8 mouse cellular contexts compared by ENCODE assay signal in genomic region chr16:35154641-35155390, GRCm38 (mm10). TPM values are rescaled to one million over a fixed set of nuclear protein-coding genes. Genes with fewer than 3 reads are reported as not detected.
DNase-seq lines count a peak whose midpoint lies in the region; ATAC-seq lines count a peak whose summit lies in the region.

Gene Adcy5 (plus strand): TSS chr16:35154877.

- WGBS in kidney, embryonic 14.5 days, result under 1% methylated on average over 69 of the region's 104 CpGs
- under 1% methylated on average over 50 of the region's 104 CpGs for WGBS in forebrain, embryonic 14.5 days
- WGBS in hindbrain, embryonic 13.5 days, result 0% methylated on average over 45 of the region's 104 CpGs
- WGBS in limb, embryonic 12.5 days, result under 1% methylated on average over 94 of the region's 104 CpGs

- no peaks in the 10 kb centered on the region for H3K36me3 ChIP-seq in kidney, embryonic 14.5 days (ENCODE audit: control insufficient read depth, insufficient read depth, low read length)
- H3K36me3 ChIP-seq in forebrain, embryonic 14.5 days (ENCODE audit: control insufficient read depth, insufficient read depth, low read length), result no peaks in the 10 kb centered on the region
- H3K36me3 ChIP-seq in hindbrain, embryonic 13.5 days, result peaks cover 3% of the 10 kb centered on the region; the same call in 1 of the 2 replicates
- H3K36me3 ChIP-seq in limb, embryonic 12.5 days, result no peaks in the 10 kb centered on the region

- DNase-seq in kidney, adult 9 months, result no peak
- DNase-seq in brain, adult 2 months (ENCODE audit: low read depth, low spot score), result peak; percentile 52
- peak; percentile 58 for DNase-seq in forebrain, embryonic 14.5 days (ENCODE audit: low spot score)
- DNase-seq in neural tube, embryonic 10.5 days (ENCODE audit: extremely low spot score, low spot score), result peak; percentile 80
- no peak for DNase-seq in MN1 (ENCODE audit: low spot score)

- peak within 1 kb of the TSS; percentile 99 for H3K4me2 ChIP-seq in kidney, embryonic 14.5 days (replicated peaks; ENCODE audit: low read depth, low read length)
- H3K4me2 ChIP-seq in forebrain, embryonic 14.5 days (ENCODE audit: low read length), result peak within 1 kb of the TSS; percentile 90
- H3K4me2 ChIP-seq in hindbrain, embryonic 13.5 days, result peak within 1 kb of the TSS; percentile 79
- peak within 1 kb of the TSS; percentile 97 for H3K4me2 ChIP-seq in limb, embryonic 12.5 days

- H3K4me1 ChIP-seq in kidney, embryonic 14.5 days (ENCODE audit: control insufficient read depth, insufficient read depth, low read length), result peaks cover 13% of the 10 kb centered on the region; the same call in 1 of the 2 replicates
- H3K4me1 ChIP-seq in forebrain, embryonic 14.5 days (ENCODE audit: control insufficient read depth, insufficient read depth, low read length), result peaks cover 20% of the 10 kb centered on the region
- peaks cover 61% of the 10 kb centered on the region for H3K4me1 ChIP-seq in hindbrain, embryonic 13.5 days (replicated peaks)
- peaks cover 48% of the 10 kb centered on the region for H3K4me1 ChIP-seq in limb, embryonic 12.5 days (replicated peaks)

- H3K27me3 ChIP-seq in kidney, embryonic 14.5 days (ENCODE audit: control insufficient read depth, insufficient read depth, low read length), result peaks cover 68% of the 10 kb centered on the region
- peaks cover 39% of the 10 kb centered on the region for H3K27me3 ChIP-seq in forebrain, embryonic 14.5 days (replicated peaks; ENCODE audit: control insufficient read depth, insufficient read depth, low read length)
- H3K27me3 ChIP-seq in hindbrain, embryonic 13.5 days, result peaks cover 54% of the 10 kb centered on the region
- peaks cover 70% of the 10 kb centered on the region for H3K27me3 ChIP-seq in limb, embryonic 12.5 days

- H3K9ac ChIP-seq in kidney, embryonic 14.5 days (ENCODE audit: low read depth, low read length), result peak within 1 kb of the TSS; percentile 56
- H3K9ac ChIP-seq in forebrain, embryonic 14.5 days (ENCODE audit: low read length), result peak within 1 kb of the TSS; percentile 84
- peak within 1 kb of the TSS; percentile 95 for H3K9ac ChIP-seq in hindbrain, embryonic 13.5 days
- H3K9ac ChIP-seq in limb, embryonic 12.5 days (replicated peaks), result peak within 1 kb of the TSS; percentile 81

- no peak within 1 kb of the TSS for H3K27ac ChIP-seq in kidney, embryonic 14.5 days (ENCODE audit: low read depth, low read length)
- H3K27ac ChIP-seq in forebrain, embryonic 14.5 days (ENCODE audit: low read depth, low read length), result peak within 1 kb of the TSS; percentile 84
- H3K27ac ChIP-seq in hindbrain, embryonic 13.5 days, result peak within 1 kb of the TSS; percentile 91
- peak within 1 kb of the TSS; percentile 67; the same call in 1 of the 2 replicates for H3K27ac ChIP-seq in limb, embryonic 12.5 days

- H3K9me3 ChIP-seq in kidney, embryonic 14.5 days (ENCODE audit: control insufficient read depth, low read length), result no peaks in the 10 kb centered on the region
- no peaks in the 10 kb centered on the region for H3K9me3 ChIP-seq in forebrain, embryonic 14.5 days (replicated peaks; ENCODE audit: control insufficient read depth, low read length)
- H3K9me3 ChIP-seq in hindbrain, embryonic 13.5 days, result no peaks in the 10 kb centered on the region
- H3K9me3 ChIP-seq in limb, embryonic 12.5 days, result no peaks in the 10 kb centered on the region

- H3K4me3 ChIP-seq in kidney, embryonic 14.5 days (ENCODE audit: low read length), result peak within 1 kb of the TSS; percentile 49
- peak within 1 kb of the TSS; percentile 80 for H3K4me3 ChIP-seq in forebrain, embryonic 14.5 days (ENCODE audit: low read depth, low read length)
- peak within 1 kb of the TSS; percentile 83 for H3K4me3 ChIP-seq in hindbrain, embryonic 13.5 days
- H3K4me3 ChIP-seq in limb, embryonic 12.5 days (replicated peaks), result peak within 1 kb of the TSS; percentile 72

- ATAC-seq in kidney, embryonic 14.5 days (ENCODE audit: low FRiP score, low TSS enrichment), result peak; percentile 61
- ATAC-seq in forebrain, embryonic 14.5 days, result peak; percentile 77
- ATAC-seq in hindbrain, embryonic 13.5 days (ENCODE audit: low FRiP score), result peak; percentile 67
- peak; percentile 29 for ATAC-seq in limb, embryonic 12.5 days (ENCODE audit: insufficient number of reproducible peaks, insufficient read depth, low FRiP score, low TSS enrichment, low read depth)

RNA-seq across cellular contexts. Expression of gene Adcy5, which starts in this region (rescaled TPM):
- 0.34 and 0.42 TPM in 2 replicates for polyA plus RNA-seq in kidney, embryonic 14.5 days (2014; fragmentation: Nextera tagmentation; extraction: Ambion mirVana)
- 4.4 and 5.4 TPM in 2 replicates for polyA plus RNA-seq in forebrain, embryonic 14.5 days (2014; fragmentation: Nextera tagmentation; extraction: Ambion mirVana)
- polyA plus RNA-seq in hindbrain, embryonic 13.5 days (2015; fragmentation: Nextera tagmentation; extraction: Ambion mirVana), result 5.0 and 5.6 TPM in 2 replicates
- polyA plus RNA-seq in limb, embryonic 12.5 days (2016; fragmentation: Nextera tagmentation; extraction: Ambion mirVana), result 2.2 and 2.7 TPM in 2 replicates

Comparison
In these comparisons a context has a peak if more than half of its experiments do, and no peak if none do; other contexts are left out.
1. Peak in ATAC-seq, H3K4me3 ChIP-seq, H3K9ac ChIP-seq and H3K4me2 ChIP-seq in kidney, embryonic 14.5 days; RNA of the gene not detected or under 1 TPM.
2. DNase-seq: peak in brain, adult 2 months (single experiment), forebrain, embryonic 14.5 days (single experiment) and neural tube, embryonic 10.5 days (single experiment); none in kidney, adult 9 months (single experiment) and MN1 (single experiment).
3. Peak in every context shown above with its lines, with median percentiles within 50 percentile points of each other: ATAC-seq, H3K4me2 ChIP-seq, H3K4me3 ChIP-seq and H3K9ac ChIP-seq.